Mouse (Mus musculus) adrenal gland, adult 10 weeks (tissue): Measurements from ENCODE around the gene Fkbp8. TPM values are rescaled to one million over a fixed set of nuclear protein-coding genes. Genes with fewer than 3 reads are reported as not detected.

Source experiments
- polyA plus RNA-seq: library from polyadenylated mRNA; stranded (reverse); fragments of 350-450 nt; fragmentation: Illumina TruSeq; extraction: RNeasy Lipid Tissue Mini Kit (QIAGEN cat#74804); gene quantifications from one replicate; pipeline ENCODE4 v1.2.3, GENCODE M21; 2014; ENCODE audit warnings: low read depth, low replicate concordance

The Fkbp8 gene
- polyA plus RNA-seq, result 5.1 TPM

DNA sequence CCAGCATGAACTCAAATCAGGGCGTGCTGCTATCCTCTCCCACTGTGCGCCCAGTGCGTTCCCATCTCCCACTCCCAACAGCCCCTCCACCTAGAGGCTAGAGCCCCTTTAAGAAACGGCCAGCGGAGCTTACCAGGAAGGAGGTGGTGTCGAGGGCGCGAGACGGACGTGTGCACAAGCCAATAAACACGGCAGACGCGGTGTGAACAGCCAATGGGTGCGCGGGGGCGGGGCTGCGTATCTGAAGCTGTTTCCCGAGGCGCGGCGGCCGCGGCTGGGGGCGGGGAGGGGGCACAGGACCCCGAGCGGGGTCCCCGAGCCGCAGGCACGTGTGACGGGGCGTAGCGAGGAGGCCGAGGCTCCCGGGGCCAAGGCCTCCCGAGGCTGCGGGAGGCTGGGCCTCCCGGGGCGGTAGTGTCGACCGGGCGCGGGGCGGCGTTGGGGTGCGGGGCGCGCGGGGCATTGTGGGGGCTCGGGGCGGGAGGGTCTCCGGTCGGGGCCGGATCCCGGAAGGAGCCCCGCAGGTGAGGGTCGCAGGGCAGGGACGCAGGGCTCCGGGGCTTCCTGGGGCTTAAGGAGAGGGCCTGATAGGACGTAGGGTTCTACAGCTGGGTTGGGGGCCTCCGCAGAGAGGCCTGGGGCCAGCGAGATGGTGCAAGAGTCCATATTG is at the start of gene Fkbp8, which contains the start of gene Kxd1:
Fkbp8 (plus strand) TSS at position 213 of the 670 bp plus-strand sequence.
Kxd1 (minus strand) TSS at position 445 of the 670 bp plus-strand sequence.

DNA sequence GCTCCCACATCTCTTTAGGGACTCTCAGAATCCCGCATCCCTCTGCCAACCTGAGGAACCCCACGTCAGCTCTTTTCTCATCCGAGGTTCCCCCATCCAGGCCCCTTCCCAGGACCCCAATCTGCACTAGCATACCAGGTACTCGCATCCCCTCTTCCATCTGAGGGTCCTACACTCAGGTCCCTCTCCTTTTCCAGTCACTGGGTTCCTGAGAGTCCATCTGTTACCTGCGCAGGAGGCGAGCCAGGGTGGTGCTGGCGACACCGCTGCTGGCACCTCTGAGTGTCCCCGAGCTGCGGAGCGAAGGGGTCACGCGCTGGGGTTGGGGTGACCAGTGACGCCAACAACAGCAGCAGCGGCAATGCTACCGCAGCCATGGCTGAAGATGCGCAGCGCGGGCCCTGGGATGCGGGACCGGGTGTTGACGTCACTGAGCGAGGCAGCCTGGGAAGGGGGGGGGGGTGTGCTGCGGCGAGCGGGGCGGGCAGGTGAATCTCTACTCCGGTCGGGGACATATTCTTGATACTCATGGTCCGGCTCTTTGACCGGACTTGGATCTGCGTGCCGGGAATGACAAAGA is 40.5 kb upstream of the Fkbp8 start, which contains the start of gene Tmem59l:
Tmem59l (minus strand) TSS at position 418 of the 580 bp plus-strand sequence.

DNA sequence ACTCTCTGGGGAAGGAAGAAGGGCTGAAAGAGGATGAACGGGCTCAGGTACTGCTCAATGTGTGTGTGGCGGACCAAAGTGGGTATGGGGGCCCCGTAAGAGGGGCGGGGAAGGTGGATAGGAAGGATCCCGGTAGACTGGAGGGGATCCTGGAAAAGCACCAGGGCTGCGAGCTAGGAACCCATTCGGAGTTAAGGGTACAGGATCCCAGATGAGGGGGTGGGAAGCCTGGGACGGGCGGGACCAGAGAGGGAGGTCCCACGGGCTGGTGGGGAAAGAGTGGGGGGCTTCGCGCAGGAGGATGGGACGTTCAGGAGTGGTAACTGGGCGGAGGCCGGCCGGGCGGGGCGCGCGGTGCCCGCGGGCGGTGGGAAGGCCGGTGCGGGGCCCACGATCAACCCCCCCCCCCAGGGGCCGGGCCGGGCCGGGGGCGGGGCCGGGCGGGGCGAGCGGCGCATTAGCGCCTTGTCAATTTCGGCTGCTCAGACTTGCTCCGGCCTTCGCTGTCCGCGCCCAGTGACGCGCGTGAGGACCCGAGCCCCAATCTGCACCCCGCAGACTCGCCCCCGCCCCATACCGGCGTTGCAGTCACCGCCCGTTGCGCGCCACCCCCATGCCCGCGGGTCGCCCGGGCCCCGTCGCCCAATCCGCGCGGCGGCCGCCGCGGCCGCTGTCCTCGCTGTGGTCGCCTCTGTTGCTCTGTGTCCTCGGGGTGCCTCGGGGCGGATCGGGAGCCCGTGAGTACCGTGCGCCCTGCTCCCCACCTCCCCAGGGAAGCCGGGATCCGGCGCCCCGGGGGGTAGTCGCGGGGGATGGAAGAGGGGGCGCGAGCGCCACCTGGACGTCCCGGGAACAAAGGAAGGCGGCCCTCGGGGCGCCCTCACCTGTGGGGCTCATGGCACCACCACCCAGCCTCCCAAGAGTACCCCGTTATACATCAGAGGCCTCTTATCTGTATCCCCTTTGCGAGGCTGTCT is 34.6 kb upstream of the Fkbp8 start, which contains the start of gene Crlf1:
Crlf1 (plus strand) TSS at position 495 of the 977 bp plus-strand sequence.

DNA sequence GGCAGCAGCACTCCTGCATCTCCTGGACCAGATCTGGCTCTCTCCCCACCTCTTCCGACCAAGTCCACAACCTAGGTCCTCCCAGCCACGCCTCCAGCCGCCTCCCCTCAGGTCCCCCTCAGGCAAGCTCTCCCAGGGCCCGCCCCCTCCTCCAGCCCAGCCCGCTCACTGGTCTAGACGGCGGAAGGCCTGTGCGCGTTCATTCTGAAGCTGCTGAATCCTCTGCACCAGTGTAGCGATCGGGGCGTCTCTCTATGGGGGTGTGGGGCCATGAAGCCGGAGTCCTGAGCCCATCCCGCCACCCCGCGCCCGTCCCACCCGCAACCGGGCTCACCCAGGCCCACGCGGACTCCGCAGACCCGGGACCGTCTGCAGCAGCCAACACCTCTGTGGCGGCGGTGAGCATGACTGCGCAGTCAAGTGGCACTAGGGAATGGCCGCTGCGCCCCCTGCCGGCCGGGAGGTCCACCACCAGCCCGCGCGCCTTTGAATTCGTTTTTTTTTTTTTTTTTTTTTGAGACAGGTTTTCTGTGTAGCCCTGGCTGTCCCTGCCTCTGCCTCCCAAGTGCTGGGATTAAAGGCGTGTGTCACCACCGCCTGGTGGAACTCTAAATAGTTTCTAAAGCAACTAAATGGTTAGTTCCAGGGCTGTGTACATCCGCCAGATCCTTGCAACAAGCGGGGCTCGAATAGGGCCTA is 21.0 kb upstream of the Fkbp8 start, which contains the start of gene Rex1bd:
Rex1bd (minus strand) TSS at position 425 of the 699 bp plus-strand sequence.

DNA sequence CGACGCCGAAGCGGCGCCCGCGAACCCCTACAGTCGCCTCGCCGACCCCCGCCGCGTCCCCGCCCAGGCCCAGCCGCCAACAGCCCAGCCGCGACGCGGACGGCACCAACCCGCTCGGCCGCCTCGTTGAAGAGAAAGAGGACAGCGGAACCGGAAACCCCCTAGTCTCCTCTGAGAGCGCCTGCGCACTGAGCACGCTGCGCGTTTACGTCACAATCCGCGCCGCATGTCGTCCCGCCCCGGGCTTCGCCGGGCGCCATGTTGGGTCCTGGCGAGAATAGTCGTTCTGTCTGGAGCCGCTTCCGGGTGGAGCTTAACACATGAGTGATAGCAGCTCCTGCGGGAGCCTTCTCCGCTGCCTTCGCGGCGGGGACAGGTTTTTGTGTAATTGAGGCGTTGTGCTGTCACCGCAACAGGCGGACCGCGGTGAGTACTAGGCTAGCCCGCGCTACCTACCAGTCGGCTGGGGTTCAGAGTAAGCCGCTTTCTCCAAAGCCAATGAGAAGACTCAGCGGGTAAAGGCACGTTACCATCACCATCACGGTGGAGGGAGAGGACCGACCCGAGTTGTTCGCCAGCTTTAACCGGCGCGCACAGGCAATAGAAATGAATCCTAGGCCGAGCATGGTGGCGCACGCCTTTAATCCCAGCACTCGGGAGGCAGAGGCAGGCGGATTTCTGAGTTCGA is 17.2 kb upstream of the Fkbp8 start, which contains the start of gene Uba52:
Uba52 (minus strand) TSS at position 574 of the 688 bp plus-strand sequence.

DNA sequence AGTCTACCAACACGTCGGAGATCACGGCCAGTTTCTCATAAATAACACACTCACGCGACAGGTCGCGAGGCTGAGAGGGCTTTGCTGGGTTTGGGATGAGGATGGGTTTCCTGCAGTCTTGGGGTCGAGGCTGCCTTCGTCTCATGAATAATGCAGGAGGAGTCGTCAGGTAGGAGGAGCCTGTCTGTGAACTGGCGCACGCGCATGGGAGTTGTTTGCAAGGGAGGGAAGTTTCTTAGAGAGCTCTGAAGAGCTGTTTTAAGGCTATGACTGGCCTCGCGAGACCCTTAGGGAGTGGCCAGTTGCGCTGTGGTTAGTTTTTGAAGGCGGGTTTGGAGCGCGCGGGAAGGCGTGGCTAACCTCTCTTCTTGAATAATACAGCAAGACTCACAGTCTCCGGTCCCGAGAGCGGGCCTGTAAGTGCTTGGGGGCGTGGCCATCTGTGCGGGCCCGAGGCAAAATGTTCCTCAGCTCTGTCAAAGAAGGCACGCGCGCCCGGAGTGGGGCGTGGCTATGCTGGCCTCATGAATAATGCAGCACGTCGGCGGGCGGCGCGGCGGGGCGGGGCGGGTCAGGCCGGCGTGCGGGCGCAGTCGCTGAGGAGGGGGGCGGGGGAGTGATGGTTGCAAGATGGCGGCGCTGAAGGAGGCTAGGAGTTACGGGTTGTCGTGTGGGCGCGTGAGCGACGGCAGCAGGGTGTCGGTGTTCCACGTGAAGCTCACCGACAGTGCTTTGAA is 11.7 kb downstream of the Fkbp8 start, which contains the start of gene Ell:
Ell (plus strand) TSS at position 381 of the 737 bp plus-strand sequence.

Other genes with a start within 250 kb of the Fkbp8 start
- gene Homer3, start 244.9 kb upstream of the Fkbp8 start, polyA plus RNA-seq, result not detected
- gene Ddx49, start 225.2 kb upstream of the Fkbp8 start, polyA plus RNA-seq, result 4.1 TPM
- gene Cope, start 225.2 kb upstream of the Fkbp8 start, polyA plus RNA-seq, result 0.82 TPM
- not detected for gene Cers1, start 211.9 kb upstream of the Fkbp8 start, polyA plus RNA-seq
- not detected for gene Gdf1, start 197.9 kb upstream of the Fkbp8 start, polyA plus RNA-seq
- 4.0 TPM for gene Upf1, start 174.4 kb upstream of the Fkbp8 start, polyA plus RNA-seq
- not detected for gene Comp, start 154.2 kb upstream of the Fkbp8 start, polyA plus RNA-seq
- 2.6 TPM for gene Crtc1, start 88.1 kb upstream of the Fkbp8 start, polyA plus RNA-seq
- gene Klhl26, start 50.8 kb upstream of the Fkbp8 start, polyA plus RNA-seq, result 5.4 TPM
- 0.82 TPM for gene Tmem59l, start 40.4 kb upstream of the Fkbp8 start, polyA plus RNA-seq
- not detected for gene Crlf1, start 34.6 kb upstream of the Fkbp8 start, polyA plus RNA-seq
- not detected for gene Rex1bd, start 21.0 kb upstream of the Fkbp8 start, polyA plus RNA-seq
- gene Uba52, start 16.9 kb upstream of the Fkbp8 start, polyA plus RNA-seq, result 3.9 TPM
- gene Kxd1, start 232 bp downstream of the Fkbp8 start, polyA plus RNA-seq, result 8.0 TPM
- 0.58 TPM for gene Ell, start 11.7 kb downstream of the Fkbp8 start, polyA plus RNA-seq
- 0.29 TPM for gene Isyna1, start 66.6 kb downstream of the Fkbp8 start, polyA plus RNA-seq
- gene Ssbp4, start 81.1 kb downstream of the Fkbp8 start, polyA plus RNA-seq, result not detected
- not detected for gene Lrrc25, start 88.4 kb downstream of the Fkbp8 start, polyA plus RNA-seq
- not detected for gene Gdf15, start 104.7 kb downstream of the Fkbp8 start, polyA plus RNA-seq
- gene Pgpep1, start 132.7 kb downstream of the Fkbp8 start, polyA plus RNA-seq, result 55.2 TPM
- gene Lsm4, start 145.5 kb downstream of the Fkbp8 start, polyA plus RNA-seq, result not detected
- 24.6 TPM for gene Jund, start 171.2 kb downstream of the Fkbp8 start, polyA plus RNA-seq
- gene Iqcn, start 175.7 kb downstream of the Fkbp8 start, polyA plus RNA-seq, result not detected
- not detected for gene Gm3336, start 190.8 kb downstream of the Fkbp8 start, polyA plus RNA-seq
- gene Pde4c, start 196.0 kb downstream of the Fkbp8 start, polyA plus RNA-seq, result not detected
- gene Rab3a, start 227.0 kb downstream of the Fkbp8 start, polyA plus RNA-seq, result 12.3 TPM
- gene Mpv17l2, start 233.2 kb downstream of the Fkbp8 start, polyA plus RNA-seq, result 2.2 TPM
- gene Pik3r2, start 249.0 kb downstream of the Fkbp8 start, polyA plus RNA-seq, result 1.9 TPM